Mouse (Mus musculus) erythroblast, embryonic 14.5 days (primary cell): Measurements from ENCODE around the gene Gm19426. TPM values are rescaled to one million over a fixed set of nuclear protein-coding genes. Genes with fewer than 3 reads are reported as not detected.

Experiments
- H3K27me3 ChIP-seq: 2 replicates; pipeline ENCODE4 v1.6.1; 2012; ENCODE audit warnings: inconsistent platforms; ENCODE audit not compliant: control insufficient read depth
- H3K36me3 ChIP-seq: 2 replicates; pipeline ENCODE4 v1.6.1; 2012; ENCODE audit warnings: mild to moderate bottlenecking, inconsistent platforms; ENCODE audit not compliant: control insufficient read depth
- H3K4me1 ChIP-seq: 2 replicates; pipeline ENCODE4 v1.6.1; 2012; ENCODE audit warnings: inconsistent platforms; ENCODE audit not compliant: control insufficient read depth
- H3K4me3 ChIP-seq: replicated peaks from 2 replicates; pipeline ENCODE3; 2012; ENCODE audit warnings: moderate library complexity, mild to moderate bottlenecking, inconsistent platforms
- H3K9me3 ChIP-seq: 2 replicates; pipeline ENCODE4 v1.6.1; 2012; ENCODE audit warnings: low read length, inconsistent platforms, mixed read lengths; ENCODE audit not compliant: control insufficient read depth
- GATA1 ChIP-seq: IDR thresholded peaks from 2 replicates; pipeline ENCODE4 v1.6.1; 2012; ENCODE audit warnings: low read length, inconsistent platforms, mixed read lengths
- TAL1 ChIP-seq: IDR thresholded peaks from 3 replicates; pipeline ENCODE4 v1.6.1; 2012; ENCODE audit warnings: low read length, inconsistent platforms, mixed read lengths
- polyA plus RNA-seq: library from polyadenylated mRNA; stranded (reverse); fragments of >175 nt; gene quantifications from 2 replicates; pipeline ENCODE4 v1.2.3, GENCODE M21; 2012

Gene Gm19426
- polyA plus RNA-seq, 1 experiment = 0.76 TPM

DNA sequence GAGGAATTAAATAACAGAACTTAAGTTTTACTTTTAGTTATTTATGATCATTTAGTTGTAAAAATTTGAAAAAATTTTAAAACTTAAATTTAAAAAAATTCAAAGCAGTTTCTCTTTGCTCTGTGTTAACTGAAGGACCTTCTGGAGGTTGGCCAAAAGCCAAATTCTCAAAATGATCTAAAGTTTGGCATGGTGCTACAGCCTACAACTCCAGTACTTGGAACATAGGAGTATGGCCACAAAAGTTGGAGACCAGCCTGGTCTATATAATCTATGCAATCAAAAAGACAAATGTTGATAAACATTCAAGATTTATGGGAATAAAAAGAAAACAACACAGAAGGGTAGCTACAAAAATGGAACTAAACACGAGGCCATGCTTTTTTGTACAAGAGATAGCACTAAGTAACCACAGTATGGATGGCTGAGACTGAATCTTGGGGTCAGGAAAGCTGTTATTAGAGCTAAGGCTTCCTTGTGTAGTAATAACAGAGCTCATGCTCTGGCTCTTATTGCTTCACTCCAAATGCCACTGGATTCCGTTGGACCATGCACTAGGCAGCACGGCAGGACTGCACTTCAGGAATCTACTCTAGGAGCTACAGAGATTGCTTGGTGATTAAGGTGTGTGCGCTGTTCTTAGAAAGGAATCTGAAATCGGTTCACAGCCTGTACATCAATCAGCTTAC, 48.3 kb downstream of the Gm19426 start:
- no peaks in the 10 kb centered on the region for H3K9me3 ChIP-seq
- TF ChIP-seq TAL1 = no peak
- no peak for TF ChIP-seq GATA1
- peaks cover under 1% of the 10 kb centered on the region for H3K4me1 ChIP-seq
- H3K27me3 ChIP-seq = no peaks in the 10 kb centered on the region
- peaks cover 97% of the 10 kb centered on the region for H3K36me3 ChIP-seq
- no peak overlapping the region for H3K4me3 ChIP-seq

Other genes with a start within 250 kb of the Gm19426 start
- 0.23 and 0.29 TPM in 2 replicates for gene Ctnnd1, start 92.9 kb downstream of the Gm19426 start, polyA plus RNA-seq
- not detected in 2 replicates for gene Btbd18, start 84.6 kb downstream of the Gm19426 start, polyA plus RNA-seq
- 19.5 and 22.6 TPM in 2 replicates for gene Selenoh, start 72.9 kb downstream of the Gm19426 start, polyA plus RNA-seq
- gene Gm28635, start 65.6 kb downstream of the Gm19426 start, polyA plus RNA-seq = not detected in 2 replicates
- gene Med19, start 65.3 kb downstream of the Gm19426 start, polyA plus RNA-seq = 3.0 and 3.1 TPM in 2 replicates
- 0.56 and 0.83 TPM in 2 replicates for gene Tmx2, start 64.5 kb downstream of the Gm19426 start, polyA plus RNA-seq
- 5.5 and 5.9 TPM in 2 replicates for gene Zdhhc5, start 28.5 kb downstream of the Gm19426 start, polyA plus RNA-seq
- 0.18 and 0.22 TPM in 2 replicates for gene Clp1, start 16.3 kb downstream of the Gm19426 start, polyA plus RNA-seq
- gene Ypel4, start 9.6 kb downstream of the Gm19426 start, polyA plus RNA-seq = 145 and 156 TPM in 2 replicates
- not detected in 2 replicates for gene Serping1, start 31.8 kb upstream of the Gm19426 start, polyA plus RNA-seq
- 9.9 and 22.9 TPM in 2 replicates for gene Ube2l6, start 55.2 kb upstream of the Gm19426 start, polyA plus RNA-seq
- 0.08 and 0.09 TPM in 2 replicates for gene Smtnl1, start 79.0 kb upstream of the Gm19426 start, polyA plus RNA-seq
- 0.90 and 0.99 TPM in 2 replicates for gene Timm10, start 83.3 kb upstream of the Gm19426 start, polyA plus RNA-seq
- gene Slc43a1, start 95.2 kb upstream of the Gm19426 start, polyA plus RNA-seq = 20.3 and 29.2 TPM in 2 replicates
- not detected in 2 replicates for gene Rtn4rl2, start 143.1 kb upstream of the Gm19426 start, polyA plus RNA-seq
- 7.1 and 8.4 TPM in 2 replicates for gene Slc43a3, start 192.9 kb upstream of the Gm19426 start, polyA plus RNA-seq
- 0.11 TPM in 1 of 2 replicates, not detected in the other for gene Prg2, start 236.8 kb upstream of the Gm19426 start, polyA plus RNA-seq
- gene Prg3, start 244.6 kb upstream of the Gm19426 start, polyA plus RNA-seq = 0.04 TPM in 1 of 2 replicates, not detected in the other